ENCODE assay signal across 9 mouse cellular contexts in the genomic region with DNA sequence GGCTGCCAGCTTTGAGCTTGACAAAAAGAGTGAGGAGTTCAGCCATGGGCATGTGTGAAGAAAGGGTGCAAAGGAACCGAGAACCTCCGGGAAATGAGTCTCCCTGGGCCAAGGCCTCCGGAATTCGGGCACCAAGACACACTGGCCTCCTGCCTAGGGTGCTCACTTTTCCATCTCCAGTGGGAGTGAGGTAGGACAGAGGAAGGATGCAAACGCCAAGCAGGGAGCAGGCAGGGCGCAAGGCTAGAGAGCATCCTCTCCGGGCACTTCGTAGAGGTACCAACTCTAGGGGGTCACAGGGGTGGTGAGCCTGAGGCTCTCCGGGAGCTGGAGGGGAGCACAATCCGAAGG. TPM values are rescaled to one million over a fixed set of nuclear protein-coding genes. Genes with fewer than 3 reads are reported as not detected.
DNase-seq lines count a peak whose midpoint lies in the region; ATAC-seq and TF ChIP-seq lines count a peak whose summit lies in the region.
"Had no signal": no experiment of that assay in that cellular context is flagged by ENCODE, and none has a peak within 500 bp of the region (broad histone marks: within the 10 kb centered on the region; RNA-seq: fewer than 3 reads in every experiment).

No protein-coding gene starts in this region.

- TF ChIP-seq CTCF in forebrain, postnatal 0 days (IDR thresholded peaks at IDR 0.05; ENCODE audit: low read depth): no peak
- no peak for TF ChIP-seq CTCF in liver, embryonic 14.5 days (IDR thresholded peaks at IDR 0.05; ENCODE audit: low read depth)

- ATAC-seq in lung, embryonic 16.5 days (ENCODE audit: low read depth): peak; percentile 4; the same call in 1 of the 2 replicates
- peak; percentile 5 for ATAC-seq in forebrain, postnatal 0 days
- no peak for ATAC-seq in liver, embryonic 14.5 days (ENCODE audit: insufficient read depth)

- peak; percentile 39 for DNase-seq in embryo, embryonic 10 days (ENCODE audit: low spot score)
- DNase-seq in embryo, embryonic 9.5 days (ENCODE audit: extremely low spot score): no peak
- DNase-seq in lung, adult 18-20 months: no peak
- peak; percentile 45 for DNase-seq in forebrain, postnatal 0 days
- no peak for DNase-seq in liver, embryonic 14.5 days (ENCODE audit: low read depth in 3 of 3, low spot score in 3 of 3)
- DNase-seq in left cerebral cortex, postnatal 14 days (ENCODE audit: low spot score in 2 of 2): no peak
- DNase-seq in urinary bladder, postnatal 14 days (ENCODE audit: low spot score): no peak

- H3K4me1 ChIP-seq in lung, embryonic 16.5 days (replicated peaks; ENCODE audit: control insufficient read depth, insufficient read depth, low read length): peaks cover 16% of the 10 kb centered on the region
- peaks cover 16% of the 10 kb centered on the region for H3K4me1 ChIP-seq in forebrain, postnatal 0 days (ENCODE audit: insufficient read depth)
- H3K4me1 ChIP-seq in liver, embryonic 14.5 days (replicated peaks; ENCODE audit: control insufficient read depth in 2 of 2, insufficient read depth in 2 of 2, low read length in 1 of 2): no peaks in the 10 kb centered on the region

- intact Hi-C loops in left cerebral cortex, postnatal 14 days (cut with DNase I): loop anchor here (2.0 to 10.0 kb wide), 4 partner anchors 138 to 442 kb away; no protein-coding TSS in a partner anchor

- H3K36me3 ChIP-seq in lung, embryonic 16.5 days (ENCODE audit: control insufficient read depth, insufficient read depth, low read length): no peaks in the 10 kb centered on the region
- H3K36me3 ChIP-seq in forebrain, postnatal 0 days (ENCODE audit: insufficient read depth): 0 out of 2 replicates have a peak, but pooled peaks cover 3% of the 10 kb centered on the region
- no peaks in the 10 kb centered on the region for H3K36me3 ChIP-seq in liver, embryonic 14.5 days (replicated peaks; ENCODE audit: control insufficient read depth, insufficient read depth, low read depth)

- H3K9ac ChIP-seq in lung, embryonic 16.5 days (ENCODE audit: low read length): peak overlapping the region; percentile 66
- H3K9ac ChIP-seq in forebrain, postnatal 0 days: peak overlapping the region; percentile 84
- no peak overlapping the region; the same call in 1 of the 2 replicates for H3K9ac ChIP-seq in liver, embryonic 14.5 days (replicated peaks)

- H3K9me3 ChIP-seq in lung, embryonic 16.5 days (ENCODE audit: control insufficient read depth, low read length): no peaks in the 10 kb centered on the region
- H3K9me3 ChIP-seq in forebrain, postnatal 0 days (ENCODE audit: low read length): no peaks in the 10 kb centered on the region
- no peaks in the 10 kb centered on the region for H3K9me3 ChIP-seq in liver, embryonic 14.5 days (ENCODE audit: control insufficient read depth, low read length)

- no peak overlapping the region for H3K27ac ChIP-seq in lung, embryonic 16.5 days (ENCODE audit: low read length)
- H3K27ac ChIP-seq in forebrain, postnatal 0 days (ENCODE audit: low read depth, low read length): peak overlapping the region; percentile 95
- no peak overlapping the region for H3K27ac ChIP-seq in liver, embryonic 14.5 days

- H3K4me3 ChIP-seq in lung, embryonic 16.5 days (ENCODE audit: low read length): peak overlapping the region; percentile 66
- peak overlapping the region; percentile 90 for H3K4me3 ChIP-seq in forebrain, postnatal 0 days (ENCODE audit: low read depth, low read length)
- H3K4me3 ChIP-seq in liver, embryonic 14.5 days (ENCODE audit: insufficient read depth in 1 of 2, low read depth in 2 of 2, low read length in 2 of 2): peak overlapping the region; percentile 11 to 50; a peak in 2 of 4 replicates

- WGBS in lung, embryonic 16.5 days: 2% methylated on average over 10 of the region's 10 CpGs
- 0% methylated on average over 9 of the region's 10 CpGs for WGBS in forebrain, postnatal 0 days
- 11% methylated on average over 10 of the region's 10 CpGs for WGBS in liver, embryonic 14.5 days (ENCODE audit: insufficient replicate concordance)

- H3K27me3 ChIP-seq in lung, embryonic 16.5 days (ENCODE audit: control insufficient read depth, insufficient read depth, low read depth, low read length): peaks cover 11% of the 10 kb centered on the region
- no peaks in the 10 kb centered on the region for H3K27me3 ChIP-seq in forebrain, postnatal 0 days (ENCODE audit: insufficient read depth, low read length)
- peaks cover 50% of the 10 kb centered on the region for H3K27me3 ChIP-seq in liver, embryonic 14.5 days (ENCODE audit: control insufficient read depth, insufficient read depth, low read length)

- TF ChIP-seq EP300 in liver, embryonic 14.5 days (IDR thresholded peaks at IDR 0.05; ENCODE audit: low read depth): no peak

- H3K4me2 ChIP-seq in lung, embryonic 16.5 days (ENCODE audit: low read depth, low read length): peak overlapping the region; percentile 77
- H3K4me2 ChIP-seq in forebrain, postnatal 0 days (ENCODE audit: low read depth): peak overlapping the region; percentile 71
- H3K4me2 ChIP-seq in liver, embryonic 14.5 days (ENCODE audit: low read depth): peak overlapping the region; percentile 58

RNA-seq across cellular contexts. Expression of a gene that starts 38.4 kb away (rescaled TPM):
- polyA plus RNA-seq in lung, embryonic 16.5 days (2015; fragmentation: Nextera tagmentation; extraction: Ambion mirVana): 2.4 and 2.6 TPM in 2 replicates
- total RNA-seq in forebrain, postnatal 0 days (2014; rRNA removed): 85.1 and 102 TPM in 2 replicates
- polyA plus RNA-seq in forebrain, postnatal 0 days (2015; fragmentation: Nextera tagmentation; extraction: Ambion mirVana): 20.6 and 21.8 TPM in 2 replicates
- 0.22 and 0.34 TPM in 2 replicates for polyA plus RNA-seq in liver, embryonic 14.5 days (2012; rRNA removed)
- polyA plus RNA-seq in liver, embryonic 14.5 days (2014; fragmentation: Nextera tagmentation; extraction: Ambion mirVana): 0.18 and 0.47 TPM in 2 replicates
- total RNA-seq in left cerebral cortex, postnatal 14 days (2021): 10 to 100 TPM; 82.9 to 86.5 TPM
- polyA plus RNA-seq: C2C12 had no signal

Comparison
In these comparisons a context has a peak if more than half of its experiments do, and no peak if none do; other contexts are left out.
1. DNase-seq: peak in embryo, embryonic 10 days (single experiment) and forebrain, postnatal 0 days (single experiment); none in embryo, embryonic 9.5 days (single experiment), lung, adult 18-20 months (0 of 2), liver, embryonic 14.5 days (0 of 3), left cerebral cortex, postnatal 14 days (0 of 2) and urinary bladder, postnatal 14 days (single experiment).
2. H3K4me3 ChIP-seq: peak in every context shown above with its lines; median percentile 90 in forebrain, postnatal 0 days; 66 in lung, embryonic 16.5 days; 30 in liver, embryonic 14.5 days.
3. Peak in every context shown above with its lines, with median percentiles within 50 percentile points of each other: H3K4me2 ChIP-seq.